Mouse (Mus musculus): ENCODE measurements around the gene Iqce.
A peak's percentile ranks its signal among the peaks of the same experiment; 100 is the strongest.

DNA sequence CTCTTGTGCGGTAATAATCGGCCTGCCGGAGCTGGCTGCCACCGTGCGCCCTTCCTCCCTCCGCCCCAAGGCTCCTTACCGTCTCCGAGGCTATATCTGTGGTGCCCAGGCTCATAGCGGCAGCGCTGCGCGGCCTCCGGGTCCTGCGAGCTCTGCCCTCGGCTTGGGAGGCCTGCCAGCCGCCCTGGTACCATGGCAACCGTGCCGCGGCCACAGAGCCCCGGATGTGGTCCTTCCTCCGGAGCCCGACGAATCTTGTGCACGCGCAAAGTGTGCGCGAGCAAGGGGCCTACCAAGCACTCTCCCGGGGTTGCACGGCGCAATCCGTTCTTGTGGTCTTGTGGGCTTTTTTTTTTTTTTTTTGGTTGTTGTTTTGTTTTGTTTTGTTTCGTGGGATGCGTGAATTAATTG is at the start of gene Iqce:
- TF ChIP-seq CTCF (conservative IDR thresholded peaks at IDR 0.05 in 1 of 2, IDR thresholded peaks at IDR 0.05 in 1 of 2; ENCODE audit: low read depth in 2 of 2, low read length in 2 of 2) (no peak), USF1 (IDR thresholded peaks at IDR 0.05; ENCODE audit: low read depth, low read length) (no peak), NRF1 (IDR thresholded peaks at IDR 0.05; ENCODE audit: low read depth, low read length) (peak; percentile 67), MYC (IDR thresholded peaks at IDR 0.05; ENCODE audit: low read depth, low read length) (0 out of 2 replicates have a peak, but pooled peaks have one; percentile 9), RAD21 (IDR thresholded peaks at IDR 0.05; ENCODE audit: low read depth, low read length) (no peak), TCF12 (IDR thresholded peaks at IDR 0.05; ENCODE audit: low read depth, low read length) (peak; percentile 69; the same call in 1 of the 2 replicates), POLR2AphosphoS2 (IDR thresholded peaks at IDR 0.05; ENCODE audit: low read depth, low read length) (no peak), SIN3A (IDR thresholded peaks at IDR 0.05; ENCODE audit: low read length) (peak; percentile 91), MAFK (IDR thresholded peaks at IDR 0.05; ENCODE audit: insufficient replicate concordance, low read length) (no peak), POLR2A (IDR thresholded peaks at IDR 0.05; ENCODE audit: low read depth, low read length) (peak; percentile 69), ZMIZ1 (IDR thresholded peaks at IDR 0.05; ENCODE audit: low read depth, low read length) (no peak)
